10 mouse cellular contexts compared by ENCODE assay signal in the genomic region with DNA sequence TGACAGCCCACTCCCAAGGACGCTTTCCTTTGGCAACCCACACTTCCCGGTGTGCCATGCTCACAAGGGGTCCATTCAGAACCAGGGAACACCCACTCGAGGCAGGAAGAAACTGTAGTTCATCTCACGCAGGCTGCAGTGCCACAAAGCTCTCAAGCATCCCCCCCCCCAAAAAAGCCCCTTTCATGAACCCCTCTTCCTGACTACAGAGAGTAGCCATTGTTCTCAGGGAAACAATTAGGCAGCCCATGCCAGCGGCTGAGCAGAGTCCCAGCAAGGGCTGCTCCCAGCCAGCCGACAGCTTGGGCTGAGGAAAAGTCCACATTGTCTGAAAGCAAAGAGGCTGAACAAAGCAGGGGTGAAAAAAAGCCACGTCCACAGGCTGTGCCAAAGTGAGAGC. TPM values are rescaled to one million over a fixed set of nuclear protein-coding genes. Genes with fewer than 3 reads are reported as not detected.
DNase-seq lines count a peak whose midpoint lies in the region; ATAC-seq and TF ChIP-seq lines count a peak whose summit lies in the region.
"Had no signal": no experiment of that assay in that cellular context is flagged by ENCODE, and none has a peak within 500 bp of the region (broad histone marks: within the 10 kb centered on the region; RNA-seq: fewer than 3 reads in every experiment).

No protein-coding gene starts in this region.

- H3K27me3 ChIP-seq in hindbrain, embryonic 15.5 days, result no peaks in the 10 kb centered on the region
- no peaks in the 10 kb centered on the region for H3K27me3 ChIP-seq in neural tube, embryonic 14.5 days (ENCODE audit: control insufficient read depth, insufficient read depth, low read length)
- no peaks in the 10 kb centered on the region for H3K27me3 ChIP-seq in thymus, adult 2 months (ENCODE audit: control insufficient read depth, insufficient read depth, low read length)

- H3K4me2 ChIP-seq in hindbrain, embryonic 15.5 days, result no peak overlapping the region
- H3K4me2 ChIP-seq in neural tube, embryonic 14.5 days (ENCODE audit: low read depth, low read length), result no peak overlapping the region

- ATAC-seq in hindbrain, embryonic 15.5 days (ENCODE audit: low FRiP score, low read depth), result peak; percentile 72; the same call in 1 of the 2 replicates
- peak; percentile 69 for ATAC-seq in neural tube, embryonic 14.5 days (ENCODE audit: low read depth)

- no peak for DNase-seq in left cerebral cortex, adult 2 months (ENCODE audit: extremely low spot score in 1 of 2, low spot score in 2 of 2)
- no peak for DNase-seq in left cerebral cortex, adult 9 months (ENCODE audit: low spot score in 2 of 2)
- peak; percentile 8 for DNase-seq in fibroblast of lung, adult 2 months (ENCODE audit: low read depth)
- no peak for DNase-seq in liver
- DNase-seq in adrenal gland, adult (ENCODE audit: inconsistent age in 2 of 2, low spot score in 1 of 2), result no peak
- DNase-seq in thymus, adult 2 months, result no peak
- DNase-seq: kidney, postnatal 36 days had no signal

- H3K27ac ChIP-seq in left cerebral cortex, adult 2 months, result peak overlapping the region; percentile 13; the same call in 1 of the 2 replicates
- H3K27ac ChIP-seq in hindbrain, embryonic 15.5 days (replicated peaks), result peak overlapping the region; percentile 77
- peak overlapping the region; percentile 49 for H3K27ac ChIP-seq in neural tube, embryonic 14.5 days (ENCODE audit: low read depth, low read length)
- H3K27ac ChIP-seq in thymus, adult 2 months (ENCODE audit: control insufficient read depth, insufficient read depth, low read length), result no peak overlapping the region
- H3K27ac ChIP-seq: liver, embryonic 14.5 days had no signal

- WGBS in hindbrain, embryonic 15.5 days, result 6% methylated on average over 7 of the region's 7 CpGs
- WGBS in neural tube, embryonic 14.5 days, result 7% methylated on average over 7 of the region's 7 CpGs
- 91% methylated on average over 7 of the region's 7 CpGs for WGBS in thymus, adult 2 months

- H3K9me3 ChIP-seq in hindbrain, embryonic 15.5 days, result no peaks in the 10 kb centered on the region
- H3K9me3 ChIP-seq in neural tube, embryonic 14.5 days (ENCODE audit: control insufficient read depth, low read length), result no peaks in the 10 kb centered on the region

- no peak overlapping the region for H3K4me3 ChIP-seq in left cerebral cortex, adult 2 months
- H3K4me3 ChIP-seq in hindbrain, embryonic 15.5 days, result no peak overlapping the region
- no peak overlapping the region for H3K4me3 ChIP-seq in neural tube, embryonic 14.5 days (ENCODE audit: low read depth, low read length)
- H3K4me3 ChIP-seq in thymus, adult 2 months (ENCODE audit: control insufficient read depth, insufficient read depth, low read length), result no peak overlapping the region

- peaks cover 31% of the 10 kb centered on the region for H3K36me3 ChIP-seq in hindbrain, embryonic 15.5 days
- H3K36me3 ChIP-seq in neural tube, embryonic 14.5 days (ENCODE audit: control insufficient read depth, insufficient read depth, low read length), result peaks cover 22% of the 10 kb centered on the region
- H3K36me3 ChIP-seq in thymus, adult 2 months (ENCODE audit: control insufficient read depth, insufficient read depth, low read length), result peaks cover 15% of the 10 kb centered on the region

- H3K4me1 ChIP-seq in hindbrain, embryonic 15.5 days (replicated peaks), result peaks cover 18% of the 10 kb centered on the region
- peaks cover 13% of the 10 kb centered on the region for H3K4me1 ChIP-seq in neural tube, embryonic 14.5 days (ENCODE audit: control insufficient read depth, insufficient read depth, low read length)
- no peaks in the 10 kb centered on the region for H3K4me1 ChIP-seq in thymus, adult 2 months (replicated peaks; ENCODE audit: control insufficient read depth, insufficient read depth, low read length)

- TF ChIP-seq POLR2A in thymus, adult 2 months (IDR thresholded peaks at IDR 0.05; ENCODE audit: control insufficient read depth, extremely low read depth, insufficient read depth, low read length, poor library complexity), result no peak

- 0 out of 2 replicates have a peak overlapping the region, but pooled peaks have one; percentile 4 for H3K9ac ChIP-seq in hindbrain, embryonic 15.5 days
- H3K9ac ChIP-seq in neural tube, embryonic 14.5 days (replicated peaks; ENCODE audit: low read depth, low read length), result peak overlapping the region; percentile 39; the same call in 1 of the 2 replicates
- H3K9ac ChIP-seq: liver, embryonic 14.5 days had no signal

- intact Hi-C loops in left cerebral cortex, adult 2 months (cut with DNase I), result no loop called here

- no peak for TF ChIP-seq CTCF in left cerebral cortex, adult 2 months (IDR thresholded peaks at IDR 0.05)
- no peak for TF ChIP-seq CTCF in thymus, adult 2 months (IDR thresholded peaks at IDR 0.05; ENCODE audit: borderline replicate concordance, control insufficient read depth, extremely low read depth, insufficient read depth, low read length, poor library complexity)

RNA-seq across cellular contexts. Expression of a gene that starts 22.9 kb away (rescaled TPM):
- 100 to 1,000 TPM; 300 to 320 TPM for total RNA-seq in left cerebral cortex, adult 2 months (2021)
- polyA plus RNA-seq in hindbrain, embryonic 15.5 days (2015; fragmentation: Nextera tagmentation; extraction: Ambion mirVana), result 10.0 and 10.2 TPM in 2 replicates
- polyA plus RNA-seq in neural tube, embryonic 14.5 days (2014; fragmentation: Nextera tagmentation; extraction: Ambion mirVana), result 16.0 and 17.9 TPM in 2 replicates
- polyA plus RNA-seq in thymus, adult 2 months (2012; rRNA removed), result 2.6 and 4.3 TPM in 2 replicates

RNA-seq across cellular contexts. Expression of a gene that starts 50.7 kb away (rescaled TPM):
- total RNA-seq in left cerebral cortex, adult 2 months (2021), result 10 to 100 TPM; 77.4 to 77.5 TPM
- 73.8 and 86.0 TPM in 2 replicates for polyA plus RNA-seq in hindbrain, embryonic 15.5 days (2015; fragmentation: Nextera tagmentation; extraction: Ambion mirVana)
- 58.6 and 74.6 TPM in 2 replicates for polyA plus RNA-seq in neural tube, embryonic 14.5 days (2014; fragmentation: Nextera tagmentation; extraction: Ambion mirVana)
- 25.4 and 27.0 TPM in 2 replicates for polyA plus RNA-seq in thymus, adult 2 months (2012; rRNA removed)
